Mouse (Mus musculus): Measurements from ENCODE around the gene Ghrh.

Ghrh gene

GRCm38 (mm10) chr2:157308273-157308917 lies 38.9 kb downstream of the Ghrh start:
- DNase-seq (ENCODE audit: low read depth, low spot score), result no peak

- no peak for DNase-seq (ENCODE audit: low read depth, low spot score)
Measured at GRCm38 (mm10) chr2:157307715-157308265, 39.5 kb downstream of the Ghrh start.

GRCm38 (mm10) chr2:157306091-157307032 lies 40.9 kb downstream of the Ghrh start:
- no peak for DNase-seq (ENCODE audit: low read depth, low spot score)

- no peak for DNase-seq (ENCODE audit: low read depth, low spot score)
Measured at GRCm38 (mm10) chr2:157303096-157303495, 44.2 kb downstream of the Ghrh start.

GRCm38 (mm10) chr2:157300051-157300450 lies 47.3 kb downstream of the Ghrh start:
- no peak for DNase-seq (ENCODE audit: low read depth, low spot score)

DNA sequence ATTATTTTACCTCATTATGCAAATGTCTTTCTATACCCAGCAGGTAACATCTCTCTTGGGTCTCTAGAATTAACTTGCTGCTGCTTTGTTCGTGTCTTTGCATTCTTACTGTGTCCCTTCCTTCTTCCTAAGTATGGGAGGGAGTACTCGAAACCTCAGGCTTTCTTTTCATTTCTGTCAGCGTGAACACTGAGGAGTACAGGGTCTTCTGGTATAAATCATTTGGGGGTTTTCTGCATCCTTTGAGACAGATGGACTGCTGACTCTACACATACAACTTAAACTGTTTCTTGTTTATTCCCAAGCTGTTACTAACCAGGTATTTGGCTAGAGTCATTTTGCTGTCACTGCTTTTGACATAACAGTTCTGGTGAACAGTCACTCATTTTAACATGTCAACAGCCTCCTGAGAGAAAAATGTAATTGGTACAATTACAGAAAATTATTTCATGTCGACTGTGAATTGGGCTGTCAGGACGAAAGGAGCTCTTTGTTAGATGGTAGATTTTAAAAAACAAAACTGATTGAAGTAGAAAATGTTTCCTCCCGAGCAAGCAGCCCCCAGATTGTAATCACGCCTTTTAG lies 51.1 kb downstream of the Ghrh start:
- no peak for DNase-seq (ENCODE audit: low read depth, low spot score)

GRCm38 (mm10) chr2:157292093-157292492 lies 55.2 kb downstream of the Ghrh start:
- no peak for DNase-seq (ENCODE audit: low read depth, low spot score)

DNA sequence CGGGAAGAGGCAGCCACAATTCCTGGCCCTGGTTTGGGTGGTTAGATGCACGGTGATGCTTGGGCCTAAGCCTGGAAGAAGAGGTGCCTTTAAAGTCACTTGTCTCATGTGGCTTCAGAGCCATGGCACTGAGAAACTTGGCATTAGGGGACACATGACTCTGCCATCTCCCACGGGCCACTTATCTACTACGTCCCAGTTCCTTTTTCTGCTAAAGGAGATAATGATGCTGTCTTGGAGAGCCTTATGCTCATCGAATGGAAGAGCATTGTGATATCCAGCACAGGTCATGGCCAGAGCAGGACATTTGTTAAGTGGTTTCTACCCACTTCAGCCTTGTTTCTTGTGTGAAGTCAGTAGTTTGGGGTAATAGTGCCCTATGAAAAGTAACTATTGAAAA lies 58.3 kb downstream of the Ghrh start:
- DNase-seq (ENCODE audit: low read depth, low spot score), result no peak

GRCm38 (mm10) chr2:157287542-157287941 lies 59.8 kb downstream of the Ghrh start:
- no peak for DNase-seq (ENCODE audit: low read depth, low spot score)

GRCm38 (mm10) chr2:157283321-157283720 lies 64.0 kb downstream of the Ghrh start:
- no peak for DNase-seq (ENCODE audit: low read depth, low spot score)

Data from brain, embryonic 18.5 days (tissue).